Mouse (Mus musculus) lung, postnatal 10 days (tissue): ENCODE measurements around the gene Nfasc.

Source experiments
- DNase-seq: peaks from one replicate; pipeline ENCODE4 v3.0.0; 2021

Nfasc gene

GRCm38 (mm10) chr1:132535541-132535940 is 206.1 kb downstream of the Nfasc start:
- no peak for DNase-seq

- no peak for DNase-seq
Observed at GRCm38 (mm10) chr1:132533840-132534239, 207.8 kb downstream of the Nfasc start.

GRCm38 (mm10) chr1:132532521-132532920 is 209.1 kb downstream of the Nfasc start:
- DNase-seq, result no peak

GRCm38 (mm10) chr1:132530631-132531191 is 210.9 kb downstream of the Nfasc start:
- no peak for DNase-seq

- DNase-seq, result no peak
Observed at GRCm38 (mm10) chr1:132528647-132529334, 212.8 kb downstream of the Nfasc start.

GRCm38 (mm10) chr1:132528071-132528470 is 213.5 kb downstream of the Nfasc start:
- no peak for DNase-seq

- DNase-seq, result peak; percentile 77
Observed at GRCm38 (mm10) chr1:132525832-132526231, 215.8 kb downstream of the Nfasc start.

- DNase-seq, result peak; percentile 39
Observed at GRCm38 (mm10) chr1:132523920-132524319, 217.7 kb downstream of the Nfasc start.

- DNase-seq, result no peak
Observed at GRCm38 (mm10) chr1:132523048-132523447, 218.5 kb downstream of the Nfasc start.

GRCm38 (mm10) chr1:132520764-132521163 is 220.8 kb downstream of the Nfasc start:
- peak; percentile 87 for DNase-seq

GRCm38 (mm10) chr1:132519734-132520133 is 221.9 kb downstream of the Nfasc start:
- DNase-seq, result no peak

GRCm38 (mm10) chr1:132518621-132519020 is 223.0 kb downstream of the Nfasc start:
- no peak for DNase-seq

- no peak for DNase-seq
Observed at GRCm38 (mm10) chr1:132516776-132517175, 224.8 kb downstream of the Nfasc start.

- DNase-seq, result no peak
Observed at GRCm38 (mm10) chr1:132515339-132515738, 226.3 kb downstream of the Nfasc start.
